Mouse (Mus musculus): ENCODE data around the gene Mrpl38.

The Mrpl38 gene

DNA sequence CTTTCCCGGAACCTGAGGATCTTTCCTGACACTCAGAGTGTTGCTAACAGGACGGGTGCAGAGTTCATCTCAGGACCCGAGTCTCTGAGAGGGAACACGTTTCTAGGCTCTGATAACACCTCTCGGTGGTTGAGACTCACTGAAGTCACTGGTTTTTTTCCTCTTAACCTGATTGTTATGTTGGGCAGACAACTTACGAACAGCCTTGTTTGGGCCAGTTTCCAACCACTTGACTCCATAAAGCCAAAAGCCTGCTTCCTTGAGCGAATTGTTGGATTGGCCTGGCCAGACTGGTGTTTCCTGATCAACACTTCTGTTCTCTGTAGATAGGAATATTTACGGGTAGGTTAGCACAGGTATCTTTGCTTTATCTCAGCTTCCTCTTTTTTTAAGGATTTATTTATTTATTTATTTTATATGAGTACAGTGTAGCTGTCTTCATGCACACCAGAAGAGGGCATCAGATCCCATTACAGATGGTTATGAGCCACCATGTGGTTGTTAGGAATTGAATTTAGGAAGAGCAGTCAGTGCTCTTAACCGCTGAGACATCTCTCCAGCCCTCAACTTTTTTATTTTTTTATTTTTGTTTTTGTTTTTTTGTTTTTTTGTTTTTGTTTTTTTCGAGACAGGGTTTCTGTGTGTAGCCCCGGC is 49.8 kb downstream of the Mrpl38 start:
- DNase-seq: peak; percentile 35

DNA sequence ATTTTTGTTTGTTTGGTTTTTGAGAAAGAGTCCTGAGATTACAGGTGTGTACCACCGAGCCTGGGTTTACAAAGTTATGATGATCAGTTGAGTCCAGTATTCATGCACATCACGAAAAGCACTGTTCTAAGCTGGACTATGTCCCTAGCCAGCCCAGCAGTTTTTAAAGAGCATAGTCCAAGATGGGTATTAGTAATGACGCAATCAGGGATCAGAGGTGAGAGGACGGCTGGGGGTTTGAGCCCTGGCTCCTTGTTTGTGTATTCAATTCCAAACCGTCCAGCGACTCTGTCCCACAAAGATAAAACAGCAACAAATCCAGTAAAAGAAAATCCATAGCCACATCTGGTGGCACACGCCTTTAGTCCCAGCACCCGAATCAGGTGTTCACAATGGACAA is 50.5 kb downstream of the Mrpl38 start:
- no peak for DNase-seq

GRCm38 (mm10) chr11:116087194-116088130 is 51.2 kb downstream of the Mrpl38 start:
- DNase-seq: peak; percentile 94

- DNase-seq: peak; percentile 96
These were observed 52.1 kb downstream of the Mrpl38 start, which contains the start of gene Wbp2 for GRCm38 (mm10) chr11:116086258-116087193. TSS of gene Wbp2 (minus strand) at chr11:116086995.

DNA sequence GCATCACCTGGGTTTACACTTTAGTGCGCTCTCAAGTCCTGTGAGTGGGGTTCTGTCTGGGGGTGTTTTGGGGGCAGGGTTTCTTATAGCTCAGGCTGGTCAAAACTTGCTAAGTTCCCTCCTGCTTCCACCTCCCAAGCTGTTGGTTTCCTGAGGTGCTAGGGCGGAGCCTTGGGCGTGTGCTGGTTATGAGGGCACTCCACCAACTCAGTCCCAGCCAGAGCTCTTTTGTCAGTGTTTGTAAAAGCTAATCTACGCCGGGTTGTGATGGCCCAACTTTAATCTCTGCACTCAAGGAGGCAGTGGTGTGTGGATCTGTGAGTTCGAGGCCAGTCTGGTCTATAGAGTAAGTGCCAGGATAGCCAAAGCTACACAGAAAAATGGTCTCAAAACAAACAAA is 54.5 kb downstream of the Mrpl38 start:
- no peak for DNase-seq

GRCm38 (mm10) chr11:116083096-116083672 is 55.5 kb downstream of the Mrpl38 start:
- DNase-seq: no peak

Data from lung, postnatal 14 days (tissue).